Mouse (Mus musculus) lung, adult 2 months (tissue): ENCODE measurements around the gene Lama2.

Experiments
- CTCF ChIP-seq: fragments of 200-500 bp; IDR thresholded peaks from 2 replicates; pipeline ENCODE4 v1.5.1; 2011; ENCODE audit warnings: mild to moderate bottlenecking, low read length, control low read depth; ENCODE audit not compliant: insufficient read depth
- POLR2A ChIP-seq: fragments of 200-500 bp; IDR thresholded peaks from 2 replicates; pipeline ENCODE4 v1.6.1; 2011; ENCODE audit warnings: low read depth, mild to moderate bottlenecking, control low read depth, low read length, borderline replicate concordance; ENCODE audit errors: extremely low read depth

DNA sequence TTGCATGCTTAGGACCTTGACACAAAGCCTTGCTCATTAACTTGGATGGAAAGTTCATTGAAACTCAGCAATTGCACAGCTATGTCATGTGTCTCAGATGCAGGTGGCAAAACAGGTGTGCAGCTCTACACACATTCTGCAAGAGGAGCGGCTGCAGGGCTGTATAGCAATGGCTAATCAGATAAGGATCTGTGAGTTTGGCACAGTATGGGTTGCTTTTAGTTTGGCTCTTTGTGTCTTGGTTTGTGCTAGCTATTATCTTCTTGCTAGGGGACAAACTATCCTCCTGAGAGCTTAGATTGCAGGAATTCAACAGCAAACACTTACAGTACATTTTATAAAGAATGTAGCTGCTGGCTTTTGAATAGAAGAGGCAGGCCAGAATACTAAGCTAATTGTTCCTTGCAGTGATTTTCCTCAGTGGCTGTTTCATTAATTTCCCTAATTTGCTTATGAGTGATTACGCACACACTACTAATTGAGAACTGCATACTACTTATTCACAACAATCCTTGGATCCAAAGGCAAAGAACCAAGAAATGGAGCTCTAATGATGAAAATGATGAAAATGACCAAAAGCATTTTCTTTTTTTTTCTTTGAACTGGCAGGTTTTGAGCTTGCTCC, 617.9 kb downstream of the Lama2 start:
- TF ChIP-seq CTCF (no peak), POLR2A (no peak)
